Mouse (Mus musculus): ENCODE data around the gene Zfp276. TPM values are rescaled to one million over a fixed set of nuclear protein-coding genes. Genes with fewer than 3 reads are reported as not detected.

Zfp276 gene
- 29.9 TPM for total RNA-seq (2023)

DNA sequence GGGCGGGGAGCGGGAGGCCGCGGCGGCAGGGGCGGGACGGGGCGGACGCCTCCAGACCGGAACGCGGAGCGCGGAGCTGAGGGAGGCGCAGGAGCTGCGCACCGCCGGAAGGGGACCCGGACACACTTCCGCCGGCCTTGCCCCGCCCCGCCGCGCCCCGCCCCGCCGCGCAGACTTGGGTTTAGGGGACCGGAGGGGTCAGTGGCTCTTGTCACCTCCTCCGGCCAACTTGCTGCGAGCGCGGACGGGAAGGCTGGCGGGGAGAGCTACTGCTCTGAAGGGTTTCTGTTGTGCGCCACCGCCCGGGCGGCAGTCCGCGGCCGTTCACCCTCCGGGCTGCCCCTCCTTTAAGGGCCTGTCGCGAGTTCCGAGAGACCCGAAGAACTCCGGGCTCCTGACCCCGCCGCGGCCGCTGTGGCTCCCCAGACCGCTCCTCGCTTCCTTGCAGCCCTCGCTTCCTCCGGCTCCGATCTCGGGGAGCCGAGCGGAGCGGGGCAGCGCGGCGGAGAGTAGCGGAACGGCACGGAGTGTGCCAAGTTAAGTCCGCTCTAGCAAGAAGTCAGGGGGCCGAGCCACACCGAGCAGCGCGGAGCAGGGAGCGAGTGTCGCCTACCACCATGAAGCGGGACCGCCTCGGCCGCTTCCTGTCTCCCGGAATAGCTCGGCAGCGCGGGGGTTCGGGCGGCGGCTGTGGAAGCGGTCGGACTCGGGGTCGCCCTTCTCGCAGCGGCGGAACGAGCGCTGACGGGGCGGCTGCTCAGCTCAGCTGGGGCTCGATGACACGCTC, at the start of gene Zfp276, which contains the start of gene Vps9d1:
TSS of gene Zfp276 (plus strand) at position 97 of the 787 bp plus-strand sequence.
TSS of gene Vps9d1 (minus strand) at position 250 of the 787 bp plus-strand sequence.

DNA sequence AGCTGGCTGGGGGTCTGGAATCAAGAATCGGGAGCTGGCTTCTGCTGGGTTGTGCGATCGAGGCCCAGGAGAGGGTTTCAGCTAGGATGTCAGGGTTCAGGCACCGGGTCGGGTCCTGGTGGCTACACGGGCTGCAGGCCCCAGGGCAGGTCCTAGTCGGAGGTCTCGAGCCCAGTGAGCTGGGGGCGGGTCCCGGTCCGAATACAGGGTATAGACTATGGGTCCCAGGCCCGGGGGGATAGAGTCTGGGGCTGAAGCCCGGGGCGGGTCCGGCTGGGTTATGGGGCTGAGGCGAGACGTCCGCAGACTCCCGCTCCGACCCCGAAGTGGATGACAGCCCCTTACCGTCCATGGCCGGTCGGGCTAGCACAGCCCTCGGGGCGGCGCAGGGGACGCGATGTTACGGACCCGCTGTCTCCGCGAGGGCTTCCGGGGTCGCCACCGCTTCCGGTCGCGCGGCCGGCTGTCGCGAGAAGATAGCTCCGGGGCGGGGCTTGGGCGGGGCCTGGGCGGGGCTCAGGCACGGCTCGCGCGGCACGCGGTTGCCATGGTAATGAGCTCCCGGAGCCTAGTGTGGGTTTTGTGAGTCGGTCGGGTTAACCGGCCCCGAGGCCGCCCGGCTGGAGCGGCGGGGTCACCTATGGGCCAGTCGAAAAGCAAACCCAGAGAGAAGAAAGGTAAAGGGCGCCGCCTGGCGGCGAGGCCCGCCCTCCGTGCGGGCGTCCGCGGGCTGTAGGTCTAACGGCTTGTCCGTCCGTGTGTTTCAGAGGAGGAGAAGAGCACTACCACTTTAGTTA, 41.5 kb upstream of the Zfp276 start, which contains the start of the genes Chmp1a and Spata33:
TSS of gene Chmp1a (minus strand) at position 443 of the 797 bp plus-strand sequence.
TSS of gene Spata33 (plus strand) at position 512 of the 797 bp plus-strand sequence.

DNA sequence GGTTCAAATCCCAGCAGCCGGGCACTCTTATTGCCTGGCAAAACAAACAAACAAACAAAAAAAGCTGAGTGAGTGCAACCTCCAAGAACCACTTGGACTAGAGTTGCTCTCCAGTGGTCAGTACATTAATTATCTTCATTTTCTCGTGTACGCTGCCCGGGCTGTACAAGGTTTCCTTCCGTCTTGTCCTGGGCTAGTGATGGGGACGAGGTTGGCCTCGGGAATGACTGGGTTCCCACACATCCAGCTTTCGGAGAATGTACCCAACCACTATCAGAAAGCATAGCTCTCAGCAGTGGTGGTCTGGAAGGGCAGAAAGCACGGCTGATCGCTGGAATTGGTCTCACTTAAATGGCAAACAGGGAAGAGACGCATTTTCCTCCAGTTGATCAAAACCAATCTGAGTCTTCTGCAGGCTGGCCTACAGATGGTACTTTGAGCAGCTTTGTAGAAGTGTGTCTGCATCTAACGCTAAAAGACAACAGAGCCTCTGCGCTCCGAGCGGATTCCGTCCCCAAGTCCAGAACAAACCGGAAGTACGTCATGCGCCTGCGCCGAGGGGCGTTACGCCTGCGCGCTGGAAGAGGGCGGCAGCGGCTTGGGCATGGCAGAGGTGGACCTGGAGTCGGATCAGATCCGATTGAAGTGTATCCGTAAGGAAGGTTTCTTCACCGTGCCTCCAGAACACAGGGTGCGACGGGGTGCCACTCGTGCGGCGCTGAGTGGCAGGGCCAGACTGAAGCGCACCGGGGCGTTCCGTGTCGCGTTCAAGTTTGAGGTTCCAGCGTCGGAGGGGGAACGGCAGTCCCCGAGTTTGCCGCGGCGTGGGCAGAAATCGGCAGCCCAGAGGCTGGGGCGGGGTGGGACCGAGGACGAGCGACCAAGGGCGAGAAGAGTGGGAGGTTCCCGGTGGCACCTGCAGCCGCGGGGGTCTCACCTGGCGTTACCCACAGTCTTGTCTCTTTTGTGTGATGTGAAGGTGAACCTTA, 29.4 kb upstream of the Zfp276 start, which contains the start of gene Cdk10:
TSS of gene Cdk10 (plus strand) at position 565 of the 989 bp plus-strand sequence.

DNA sequence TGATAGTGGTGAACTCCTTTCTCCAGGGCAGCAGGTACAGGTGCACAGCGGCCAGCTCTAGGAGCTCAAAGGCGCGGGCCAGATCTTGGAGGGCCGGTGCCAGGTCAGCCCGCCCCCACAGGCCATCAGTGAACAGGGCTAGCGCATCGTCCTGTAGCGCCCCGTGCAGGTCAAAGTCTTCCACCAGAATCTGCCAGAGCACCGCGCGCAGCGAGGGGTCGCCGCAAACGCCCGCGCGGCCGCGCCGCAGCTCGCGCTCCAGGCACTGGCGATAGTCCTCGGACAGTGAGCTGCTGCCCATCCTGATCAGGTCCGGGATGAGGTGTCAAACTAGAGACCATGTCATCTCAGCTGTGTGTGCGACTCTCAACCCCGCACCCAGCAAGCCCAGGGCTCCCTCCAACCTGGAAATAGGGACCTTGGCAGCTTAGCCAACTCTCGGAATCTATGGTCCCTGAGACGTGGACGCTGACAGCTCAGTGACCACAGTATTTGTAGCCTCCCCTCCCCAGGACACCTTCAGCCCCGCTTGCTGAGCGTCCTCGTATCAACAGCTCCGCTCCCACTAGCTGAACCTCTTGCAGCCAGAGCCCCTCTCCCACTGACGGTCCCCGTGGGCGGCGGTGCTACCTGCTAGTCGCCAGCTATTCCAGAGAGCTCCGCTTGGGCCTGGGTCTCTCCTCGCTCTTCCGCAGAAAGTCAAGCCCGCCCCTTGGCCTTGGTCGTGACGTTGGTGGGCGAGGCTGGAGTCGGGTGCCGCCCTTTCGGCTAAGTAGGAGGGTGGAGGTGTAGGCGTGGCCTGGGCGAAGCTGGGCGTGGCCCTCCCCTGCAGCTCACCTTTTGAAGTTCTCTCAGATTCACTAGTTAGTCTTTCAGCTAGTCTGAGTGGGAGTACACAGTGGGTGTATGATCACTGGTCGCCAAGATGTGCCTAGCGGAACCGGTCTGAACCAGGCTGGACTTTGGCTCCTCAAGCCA, 18.2 kb upstream of the Zfp276 start, which contains the start of gene Spata2l:
TSS of gene Spata2l (minus strand) at position 714 of the 978 bp plus-strand sequence.

DNA sequence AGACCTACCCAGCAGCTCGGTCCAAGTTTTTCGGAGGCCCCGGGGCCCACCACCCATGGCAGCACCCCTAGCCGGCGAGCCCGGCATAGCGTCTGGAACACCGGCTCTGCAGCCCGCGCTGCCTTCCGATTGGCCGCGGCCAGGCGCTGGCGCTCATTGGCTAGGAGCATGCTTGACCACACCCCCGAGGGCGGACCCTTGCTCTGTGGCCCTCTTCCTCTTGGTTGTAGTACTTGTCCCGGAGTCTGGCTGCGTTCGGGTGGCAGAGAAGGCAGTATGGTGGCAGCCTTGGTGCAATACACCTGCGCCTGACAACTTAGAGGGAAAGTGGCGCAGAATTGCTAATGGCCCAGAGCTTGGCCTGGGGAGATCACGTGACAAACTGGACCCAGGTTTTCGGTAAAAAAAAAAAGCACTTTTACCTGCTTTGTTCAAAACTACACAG, 64.5 kb downstream of the Zfp276 start, which contains the start of gene Fanca:
TSS of gene Fanca (minus strand) at position 110 of the 445 bp plus-strand sequence.

Other genes with a start within 250 kb of the Zfp276 start
- gene Ankrd11, start 211.9 kb upstream of the Zfp276 start, total RNA-seq (2023): 327 TPM
- 55.4 TPM for gene Spg7, start 191.3 kb upstream of the Zfp276 start, total RNA-seq (2023)
- gene Rpl13, start 151.8 kb upstream of the Zfp276 start, total RNA-seq (2023): 2,033 TPM
- gene Cpne7, start 136.8 kb upstream of the Zfp276 start, total RNA-seq (2023): 0.58 TPM
- gene Sult5a1, start 95.9 kb upstream of the Zfp276 start, total RNA-seq (2023): not detected
- not detected for gene Dpep1, start 68.0 kb upstream of the Zfp276 start, total RNA-seq (2023)
- 62.4 TPM for gene Chmp1a, start 41.4 kb upstream of the Zfp276 start, total RNA-seq (2023)
- gene Spata33, start 41.4 kb upstream of the Zfp276 start, total RNA-seq (2023): 0.28 TPM
- 59.2 TPM for gene Cdk10, start 29.4 kb upstream of the Zfp276 start, total RNA-seq (2023)
- 8.7 TPM for gene Spata2l, start 18.0 kb upstream of the Zfp276 start, total RNA-seq (2023)
- 38.6 TPM for gene Vps9d1, start 153 bp downstream of the Zfp276 start, total RNA-seq (2023)
- 10.0 TPM for gene Fanca, start 64.4 kb downstream of the Zfp276 start, total RNA-seq (2023)
- not detected for gene Spire2, start 78.5 kb downstream of the Zfp276 start, total RNA-seq (2023)
- 206 TPM for gene Tcf25, start 119.6 kb downstream of the Zfp276 start, total RNA-seq (2023)
- 0.18 TPM for gene Mc1r, start 152.9 kb downstream of the Zfp276 start, total RNA-seq (2023)
- 2.0 TPM for gene Tubb3, start 157.2 kb downstream of the Zfp276 start, total RNA-seq (2023)
- 13.2 TPM for gene Def8, start 169.3 kb downstream of the Zfp276 start, total RNA-seq (2023)
- gene Afg3l1, start 223.7 kb downstream of the Zfp276 start, total RNA-seq (2023): 39.7 TPM

Measured in CD8-positive naive resting alpha-beta T cell, adult 57 days (primary cell).